Mouse (Mus musculus): ENCODE results near the gene Sv2b.

DNA sequence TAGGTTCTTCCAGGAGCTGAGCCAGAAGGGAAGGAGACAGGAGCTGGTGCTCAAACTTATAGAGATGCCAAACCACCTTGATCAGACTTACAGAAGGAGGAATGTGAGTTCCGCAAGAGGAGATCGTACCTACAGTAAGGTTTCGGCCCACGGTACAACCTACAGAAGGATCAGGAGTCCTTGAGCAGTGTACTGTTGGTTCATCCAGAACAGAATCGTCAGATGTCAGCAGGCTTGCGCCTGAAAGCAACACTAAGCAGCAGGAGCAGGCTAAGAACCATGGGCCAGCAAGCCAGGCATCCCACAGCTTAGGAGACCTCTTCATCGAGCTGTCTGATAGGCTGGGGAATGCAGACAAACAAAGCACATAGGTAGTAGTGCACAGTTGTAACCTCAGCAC is 92.9 kb downstream of the Sv2b start:
- no peak for TF ChIP-seq POLR2A (IDR thresholded peaks at IDR 0.05; ENCODE audit: insufficient read depth, low read depth, low read length)
- TF ChIP-seq CTCF (IDR thresholded peaks at IDR 0.05), result no peak

All from heart, adult 2 months (tissue).